Mouse (Mus musculus): Measurements from ENCODE around the gene Tead1.

DNA sequence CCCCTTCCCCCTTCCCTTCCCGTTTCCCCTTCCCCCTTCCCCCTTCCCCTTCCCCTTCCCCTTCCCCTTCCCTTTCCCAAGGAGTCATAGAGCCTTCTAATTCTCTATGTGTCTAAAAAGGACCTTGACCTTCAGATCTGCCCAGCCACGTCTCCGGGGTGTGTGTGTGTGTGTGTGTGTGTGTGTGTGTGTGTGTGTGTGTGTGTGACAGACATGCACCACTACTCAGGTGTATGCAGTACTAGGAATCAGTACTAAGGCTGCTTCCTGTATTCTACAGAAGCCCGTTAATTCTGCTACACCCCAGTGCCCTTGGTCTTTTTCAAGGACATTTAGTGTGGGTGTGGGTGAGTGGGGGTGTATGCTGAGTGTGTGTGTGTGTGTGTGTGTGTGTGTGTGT, 27.6 kb downstream of the Tead1 start:
- TF ChIP-seq CTCF (IDR thresholded peaks at IDR 0.05; ENCODE audit: control insufficient read depth, insufficient read depth, insufficient replicate concordance, low read depth, low read length): no peak
- no peak for TF ChIP-seq POLR2A (IDR thresholded peaks at IDR 0.05; ENCODE audit: control insufficient read depth, low read depth, low read length)

Measured in testis, adult 2 months (tissue).